Mouse (Mus musculus): ENCODE results near the gene Syt16. TPM values are rescaled to one million over a fixed set of nuclear protein-coding genes. Genes with fewer than 3 reads are reported as not detected.
A peak's percentile ranks its signal among the peaks of the same experiment; 100 is the strongest.

Syt16 gene
- total RNA-seq, 2 experiments from 2014 or later, result 58.9 to 71.0 TPM

DNA sequence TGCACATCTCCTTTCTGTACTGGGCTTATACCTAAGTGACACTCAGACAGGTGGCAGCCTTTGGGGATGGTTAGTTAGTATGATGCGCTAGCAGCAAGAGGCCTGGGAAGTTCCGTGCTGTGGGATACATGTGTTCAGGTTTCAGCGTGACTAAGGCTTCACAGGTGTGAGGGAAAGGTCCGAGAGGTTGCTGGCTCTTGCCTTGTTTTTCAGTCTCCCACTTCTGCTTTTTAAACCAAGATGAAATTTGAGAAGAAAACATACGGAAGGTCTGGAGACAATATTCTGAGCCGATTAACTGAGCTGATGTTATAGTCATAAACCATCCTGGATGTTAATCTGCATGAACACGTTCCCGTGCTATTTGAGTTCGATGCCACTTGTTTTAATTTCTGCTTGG is 5.0 kb downstream of the Syt16 start:
- DNase-seq (ENCODE audit: low spot score in 2 of 2), result no peak

DNA sequence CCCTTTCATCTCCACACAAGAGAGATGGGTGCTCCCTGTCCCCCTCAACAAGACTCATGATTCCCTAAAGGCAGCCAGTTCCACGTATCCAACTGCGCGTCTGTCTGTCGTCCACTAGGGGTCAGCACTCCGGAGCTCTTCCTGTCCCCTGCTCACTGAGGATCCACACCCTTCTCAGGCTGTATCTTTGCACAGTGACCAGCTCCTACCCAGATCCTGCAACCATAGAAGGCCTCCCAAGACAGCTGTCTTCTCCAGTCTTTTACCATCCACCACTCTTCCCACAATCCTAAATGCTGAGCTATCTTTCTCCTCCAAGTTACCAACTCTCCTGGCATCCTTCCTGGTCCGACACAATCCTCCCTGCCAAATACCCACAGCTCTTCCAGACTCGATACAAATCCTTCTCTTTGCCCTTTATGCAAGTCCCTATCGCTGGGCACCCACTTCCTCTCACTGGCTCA is 12.0 kb downstream of the Syt16 start:
- DNase-seq (ENCODE audit: low spot score in 2 of 2), result peak; percentile 13 to 46

DNA sequence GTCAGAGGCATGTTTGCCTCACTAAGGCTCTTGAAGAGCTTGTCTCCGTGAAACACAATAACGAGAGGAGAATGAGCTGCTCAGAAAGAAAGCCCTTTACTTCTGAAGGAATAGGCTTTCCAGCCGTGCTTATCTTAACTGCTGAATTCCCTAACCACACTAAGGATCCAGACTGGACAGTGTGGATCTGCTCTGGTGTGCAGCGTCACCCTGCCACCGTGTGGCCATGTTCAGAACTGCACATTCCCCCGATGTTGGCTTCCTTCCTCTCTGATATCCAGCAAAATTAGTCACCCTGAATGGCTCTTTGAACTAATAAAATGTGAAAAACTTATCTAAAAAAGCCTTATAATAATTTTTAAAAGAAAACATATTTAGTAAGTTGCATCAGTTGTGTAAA is 16.3 kb downstream of the Syt16 start:
- peak; percentile 83 to 85 for DNase-seq (ENCODE audit: low spot score in 2 of 2)

DNA sequence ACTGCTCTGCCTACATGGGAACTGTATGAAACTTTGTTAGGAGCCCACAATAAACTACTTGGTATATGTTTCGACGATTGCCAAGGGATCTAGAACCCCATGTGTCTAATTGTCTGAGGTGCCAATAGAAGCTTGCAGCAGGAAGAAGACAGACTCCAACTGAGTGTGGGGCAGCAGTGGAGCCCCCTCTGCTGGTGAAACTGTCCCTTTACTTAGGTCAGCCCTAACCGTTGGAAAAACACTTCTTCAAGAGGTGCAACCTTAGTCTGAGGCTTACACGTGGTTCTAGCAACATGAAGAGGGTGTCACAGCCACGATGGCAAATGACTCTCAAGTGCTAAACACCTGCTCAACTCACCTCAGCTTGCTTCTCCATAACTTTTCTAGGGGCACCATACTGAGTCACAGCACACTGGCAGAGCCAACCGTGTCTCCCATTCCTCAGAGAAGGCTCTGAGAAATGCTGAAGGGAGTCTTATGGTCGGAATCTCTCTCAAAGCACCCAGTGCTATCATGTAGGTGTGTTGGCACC is 17.3 kb downstream of the Syt16 start:
- peak in 1 of 2 experiments; percentile 19 for DNase-seq (ENCODE audit: low spot score in 2 of 2)

DNA sequence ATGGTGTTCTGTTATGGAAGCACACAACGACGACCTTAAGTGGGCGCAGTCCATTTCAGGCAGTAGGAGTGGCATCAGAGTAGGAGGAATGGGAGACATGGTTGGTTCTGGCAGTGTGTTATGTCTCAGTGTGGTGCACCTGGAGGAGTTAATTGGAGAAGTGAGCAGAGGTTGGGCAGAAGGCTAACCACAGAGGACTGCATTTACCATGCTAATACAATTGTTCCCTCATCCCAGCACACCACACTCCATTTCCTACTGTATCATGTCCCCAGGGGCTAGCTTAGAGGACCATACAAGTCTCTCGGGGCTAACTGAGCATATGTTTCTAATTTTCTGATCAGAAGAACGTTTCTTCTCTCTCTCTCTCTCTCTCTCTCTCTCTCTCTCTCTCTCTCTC is 18.0 kb downstream of the Syt16 start:
- DNase-seq (ENCODE audit: low spot score in 2 of 2), result no peak

DNA sequence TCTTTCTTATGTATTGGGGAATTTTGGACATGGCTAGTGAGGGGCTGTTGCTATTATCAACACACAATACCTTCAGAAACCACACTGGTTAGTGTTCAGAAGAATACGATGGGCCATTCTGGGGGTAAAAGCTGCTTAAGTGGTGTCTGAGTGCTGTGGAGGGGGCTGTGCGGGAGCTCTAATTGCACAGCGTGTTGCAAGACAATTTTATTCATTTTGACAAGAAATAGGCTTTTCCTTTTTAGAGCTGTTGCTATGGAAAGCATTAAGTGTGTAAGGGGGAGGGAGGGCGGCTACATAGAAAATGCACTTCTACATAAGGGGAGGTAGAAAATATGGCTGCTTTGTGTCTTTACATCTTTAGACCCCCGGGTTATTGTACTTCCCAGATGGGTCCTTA is 25.8 kb downstream of the Syt16 start:
- no peak for DNase-seq (ENCODE audit: low spot score in 2 of 2)

DNA sequence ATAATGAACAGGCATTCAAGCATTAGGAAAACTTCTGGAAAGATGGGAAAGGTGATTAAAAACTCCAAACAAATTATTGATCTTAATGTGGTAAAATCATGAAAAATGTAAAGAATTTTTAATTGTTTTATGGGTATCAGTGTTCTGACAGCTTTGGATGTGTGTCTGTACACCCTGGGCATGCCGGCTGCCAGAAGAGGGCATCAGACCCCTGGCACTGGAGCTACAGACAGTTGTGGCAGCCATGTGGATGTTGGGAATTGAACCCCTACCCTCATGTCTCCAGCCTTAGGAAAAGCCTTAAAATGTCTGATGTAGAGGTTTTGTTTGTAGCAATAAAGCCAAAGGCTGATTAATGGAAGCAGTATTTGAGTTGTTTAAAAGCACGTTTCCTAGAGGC is 27.5 kb downstream of the Syt16 start:
- DNase-seq (ENCODE audit: low spot score in 2 of 2), result no peak

DNA sequence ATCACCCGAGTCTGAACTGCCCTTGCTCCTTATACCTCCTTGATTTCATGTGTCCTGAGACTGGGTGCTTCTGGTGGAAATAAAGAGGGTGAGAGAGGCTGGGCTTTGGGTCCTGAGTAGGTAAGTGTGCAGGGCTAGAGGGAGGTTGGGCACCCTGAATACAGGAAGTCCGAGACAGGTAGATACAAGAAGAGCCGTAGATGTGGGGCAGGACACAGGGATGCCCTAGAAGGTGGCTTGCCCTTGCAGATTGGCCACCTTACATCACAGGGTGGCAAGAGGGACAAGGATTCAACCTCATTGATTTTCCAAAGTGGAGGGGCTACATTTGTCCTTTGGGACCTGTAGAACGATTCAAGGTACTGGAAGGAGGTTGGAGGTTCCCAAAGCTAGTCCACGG is 45.8 kb downstream of the Syt16 start:
- no peak for DNase-seq (ENCODE audit: low spot score in 2 of 2)

DNA sequence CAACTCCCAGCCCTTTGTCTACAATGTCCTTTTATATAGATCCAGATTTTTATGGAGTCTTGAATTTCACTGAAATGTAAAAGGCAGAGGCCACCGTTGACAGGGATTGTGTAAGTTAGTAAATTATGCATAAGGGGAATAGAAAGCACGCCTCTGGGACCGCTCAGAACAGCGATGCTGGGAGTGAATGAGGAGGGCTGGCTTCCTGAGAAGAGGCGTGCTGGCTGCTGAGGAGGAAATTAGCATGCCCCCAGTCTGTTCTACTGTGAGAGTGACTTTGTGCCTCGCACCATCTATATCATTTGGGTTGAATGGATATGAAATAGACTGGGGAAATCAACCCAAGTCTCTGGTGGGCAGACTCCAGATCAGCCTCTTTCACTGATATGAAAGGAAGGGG is 46.3 kb downstream of the Syt16 start:
- no peak for DNase-seq (ENCODE audit: low spot score in 2 of 2)

DNA sequence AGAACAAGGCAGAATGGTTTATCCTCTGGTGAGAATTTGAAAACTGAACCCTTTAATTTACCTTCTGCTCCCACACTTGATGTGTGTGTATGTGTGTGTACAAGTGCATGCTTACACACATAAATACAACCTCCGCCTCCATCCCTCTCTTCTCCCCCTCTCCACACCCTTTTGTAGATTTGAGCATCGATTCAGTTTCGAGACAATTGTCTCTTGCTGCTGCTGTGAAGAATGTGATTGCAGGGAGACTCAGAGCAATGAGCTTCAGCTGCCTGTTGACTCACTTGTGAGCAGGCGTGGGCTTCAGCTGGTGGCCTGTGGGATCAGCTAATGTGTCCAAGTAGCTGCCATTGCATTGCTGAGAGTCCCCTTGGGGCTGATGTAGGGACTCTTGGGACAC is 46.8 kb downstream of the Syt16 start:
- no peak for DNase-seq (ENCODE audit: low spot score in 2 of 2)

DNA sequence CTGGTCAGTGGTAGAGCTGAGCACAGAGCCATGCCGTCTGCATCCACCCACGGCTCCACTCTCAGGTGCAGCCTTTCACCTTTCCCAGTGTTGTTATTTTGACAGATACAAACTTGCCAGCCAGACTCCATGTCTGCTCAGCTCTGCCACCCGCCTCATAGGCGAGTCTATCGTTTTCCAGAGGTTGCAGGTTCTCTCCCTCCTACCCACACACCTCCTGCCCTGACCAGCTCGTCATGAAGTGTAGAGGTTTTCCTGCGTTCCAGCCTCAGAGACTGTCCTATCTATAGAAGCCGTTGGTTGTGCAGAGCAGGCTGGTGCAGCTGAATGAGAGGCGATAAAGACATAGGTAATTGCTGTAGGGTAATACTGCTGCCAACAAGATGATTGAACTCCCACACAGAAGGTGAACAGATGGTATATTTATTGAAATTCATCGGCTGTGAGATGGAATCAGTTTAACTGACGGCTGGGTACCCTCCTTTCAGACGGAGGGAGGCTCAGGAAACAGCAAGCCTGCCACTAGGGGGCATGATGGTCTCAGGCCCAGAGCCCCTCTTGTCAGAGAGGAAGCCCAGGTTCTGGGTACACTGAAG is 58.0 kb downstream of the Syt16 start:
- peak; percentile 72 to 90 for DNase-seq (ENCODE audit: low spot score in 2 of 2)

DNA sequence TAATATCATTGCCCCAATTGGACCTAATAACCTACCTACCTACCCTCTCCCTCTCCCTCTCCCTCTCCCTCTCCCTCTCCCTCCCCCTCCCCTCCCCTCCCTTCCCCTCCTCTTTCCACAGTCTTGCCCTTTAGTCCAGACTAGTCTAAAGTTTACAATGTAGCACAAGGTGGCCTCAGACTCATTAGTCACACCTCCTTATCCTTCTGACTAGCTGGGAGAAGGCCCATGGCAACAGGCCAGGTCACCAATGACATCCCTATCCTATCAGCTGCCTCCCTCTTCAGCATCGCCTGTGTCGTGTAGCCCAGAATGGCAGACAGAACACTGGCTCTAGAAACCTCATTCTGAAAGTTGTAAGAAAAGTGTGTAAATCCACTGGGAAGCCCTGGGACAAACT is 58.7 kb downstream of the Syt16 start:
- DNase-seq (ENCODE audit: low spot score in 2 of 2), result no peak

DNA sequence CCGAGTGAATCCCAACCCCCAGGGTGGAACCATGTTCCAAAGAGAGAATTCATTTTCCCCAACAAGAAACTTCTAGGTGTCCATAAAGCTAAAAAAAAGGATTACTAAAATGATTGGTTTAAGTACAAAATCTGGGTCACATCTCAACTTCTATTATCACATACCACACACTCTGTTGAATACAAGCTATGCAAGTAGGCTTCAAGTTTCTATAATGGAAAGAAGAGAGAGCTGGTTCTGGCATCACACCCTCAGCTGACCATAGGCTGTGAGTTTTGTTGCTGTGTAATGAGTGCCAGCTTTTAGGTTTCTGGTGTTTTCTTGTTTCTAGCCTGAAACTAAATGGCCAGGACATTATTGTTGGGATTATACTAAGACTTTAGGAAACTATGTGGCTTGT is 65.1 kb downstream of the Syt16 start:
- no peak for DNase-seq (ENCODE audit: low spot score in 2 of 2)

DNA sequence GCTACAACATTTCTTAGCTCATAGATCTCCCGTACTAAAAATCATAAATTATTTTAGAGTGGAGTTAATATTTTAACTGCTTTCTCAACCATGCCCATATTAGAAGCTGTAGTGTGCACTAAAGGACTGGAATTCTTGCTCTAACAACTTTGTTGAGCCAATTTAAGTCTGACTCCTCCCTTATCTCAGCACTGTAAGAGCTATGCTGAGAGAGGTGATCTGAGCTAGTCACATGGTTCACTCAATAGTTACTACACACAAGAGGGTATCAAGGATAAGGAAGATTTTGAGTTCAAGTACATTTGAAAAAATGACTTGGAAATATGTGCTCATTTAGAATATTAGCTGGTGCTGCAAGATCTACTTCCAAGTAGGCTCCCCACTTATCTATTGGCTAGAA is 71.5 kb downstream of the Syt16 start:
- DNase-seq (ENCODE audit: low spot score in 2 of 2), result no peak

DNA sequence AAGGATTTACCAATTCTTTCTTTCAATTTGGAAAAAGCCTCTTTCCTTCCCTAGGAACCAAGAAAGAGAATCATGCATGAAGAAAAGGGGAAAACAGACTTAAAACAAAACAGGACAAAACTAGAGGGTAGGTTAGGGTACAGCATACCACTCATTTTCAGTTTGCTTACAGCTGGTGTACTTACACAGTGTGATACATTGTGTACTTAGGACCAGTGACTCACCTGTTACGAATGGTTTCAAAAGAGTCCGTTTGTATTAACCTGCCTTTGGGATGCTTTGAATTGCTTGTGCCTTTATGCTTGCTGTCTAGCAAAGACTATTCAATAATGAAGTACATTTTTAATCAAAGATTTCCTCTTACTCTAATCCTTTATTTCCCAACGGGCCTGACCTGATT is 78.1 kb downstream of the Syt16 start:
- no peak for DNase-seq (ENCODE audit: low spot score in 2 of 2)

DNA sequence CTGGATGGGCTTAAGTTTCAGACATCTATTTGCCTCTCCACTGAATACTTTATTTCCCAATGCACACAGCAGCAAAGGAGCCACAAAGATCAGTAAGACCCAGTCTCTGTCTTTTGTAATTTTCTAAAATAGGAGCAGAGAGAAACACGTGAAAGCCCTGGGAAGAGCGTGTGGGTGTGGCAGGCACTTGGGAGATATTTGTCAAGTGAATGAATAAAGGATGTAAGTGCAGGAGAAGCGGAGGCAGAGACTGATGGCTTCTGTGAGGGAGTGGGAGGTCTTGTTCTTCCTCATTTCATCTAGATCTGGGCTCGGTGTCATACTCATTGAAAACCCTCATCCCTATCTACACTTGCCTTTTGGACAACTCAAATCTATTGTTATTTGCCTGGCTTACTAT is 78.6 kb downstream of the Syt16 start:
- DNase-seq (ENCODE audit: low spot score in 2 of 2), result no peak

DNA sequence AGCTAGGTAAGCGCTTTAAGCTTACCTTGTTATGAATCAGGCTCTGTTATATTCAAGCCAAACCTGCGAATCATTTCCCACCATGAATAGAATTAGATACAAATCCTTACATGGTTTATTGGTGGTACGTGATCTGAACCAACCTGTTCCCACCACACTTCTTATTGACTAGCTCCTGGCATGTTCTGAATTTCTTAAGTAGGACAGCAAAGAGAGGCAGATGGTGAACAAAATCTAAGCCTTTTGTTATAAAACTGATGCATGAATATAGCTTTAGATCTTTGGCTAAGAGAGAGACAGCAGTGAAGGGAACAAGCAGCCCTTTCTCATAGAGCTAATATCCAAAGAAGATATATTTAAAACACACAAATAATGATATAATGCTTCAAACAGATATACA is 83.7 kb downstream of the Syt16 start:
- DNase-seq (ENCODE audit: low spot score in 2 of 2), result no peak

DNA sequence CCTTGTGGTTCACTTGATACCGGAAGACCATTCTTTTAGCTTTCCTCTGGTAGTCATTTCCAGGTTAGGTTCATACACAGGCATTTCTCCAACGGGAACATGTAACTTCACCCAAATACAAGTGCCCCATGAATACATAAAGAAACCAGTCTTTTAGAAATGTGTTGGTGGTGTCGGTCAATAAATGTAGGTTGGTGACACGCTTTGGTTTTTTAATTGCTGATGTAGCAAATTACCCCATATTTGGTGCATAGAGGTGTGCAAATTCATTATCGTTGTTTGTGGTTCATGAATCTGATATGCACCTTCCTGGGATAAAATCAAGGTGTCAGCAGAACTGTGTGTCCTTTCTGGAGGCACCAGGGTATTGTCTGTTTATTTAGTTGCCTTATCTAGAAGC is 86.9 kb downstream of the Syt16 start:
- DNase-seq (ENCODE audit: low spot score in 2 of 2), result no peak

DNA sequence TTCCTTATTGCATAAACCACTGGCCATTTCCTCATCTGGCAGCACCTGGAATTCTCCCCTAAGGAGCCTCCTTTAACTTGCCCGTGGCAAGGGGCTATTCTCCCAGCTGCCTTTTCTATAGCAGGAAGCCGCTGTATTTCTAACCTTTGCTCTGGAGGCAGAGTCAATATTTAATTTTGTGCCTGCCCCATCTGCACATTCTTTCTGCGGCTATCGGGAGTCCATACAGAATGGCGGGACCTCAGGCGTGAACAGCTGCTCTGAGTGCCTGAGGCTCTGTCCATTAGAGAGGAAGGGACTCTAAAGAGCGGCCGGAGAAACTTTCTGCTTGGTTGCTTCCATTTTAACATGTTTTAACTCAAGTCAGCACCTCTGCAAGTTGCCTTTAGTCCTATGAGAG is 89.6 kb downstream of the Syt16 start:
- no peak for DNase-seq (ENCODE audit: low spot score in 2 of 2)

DNA sequence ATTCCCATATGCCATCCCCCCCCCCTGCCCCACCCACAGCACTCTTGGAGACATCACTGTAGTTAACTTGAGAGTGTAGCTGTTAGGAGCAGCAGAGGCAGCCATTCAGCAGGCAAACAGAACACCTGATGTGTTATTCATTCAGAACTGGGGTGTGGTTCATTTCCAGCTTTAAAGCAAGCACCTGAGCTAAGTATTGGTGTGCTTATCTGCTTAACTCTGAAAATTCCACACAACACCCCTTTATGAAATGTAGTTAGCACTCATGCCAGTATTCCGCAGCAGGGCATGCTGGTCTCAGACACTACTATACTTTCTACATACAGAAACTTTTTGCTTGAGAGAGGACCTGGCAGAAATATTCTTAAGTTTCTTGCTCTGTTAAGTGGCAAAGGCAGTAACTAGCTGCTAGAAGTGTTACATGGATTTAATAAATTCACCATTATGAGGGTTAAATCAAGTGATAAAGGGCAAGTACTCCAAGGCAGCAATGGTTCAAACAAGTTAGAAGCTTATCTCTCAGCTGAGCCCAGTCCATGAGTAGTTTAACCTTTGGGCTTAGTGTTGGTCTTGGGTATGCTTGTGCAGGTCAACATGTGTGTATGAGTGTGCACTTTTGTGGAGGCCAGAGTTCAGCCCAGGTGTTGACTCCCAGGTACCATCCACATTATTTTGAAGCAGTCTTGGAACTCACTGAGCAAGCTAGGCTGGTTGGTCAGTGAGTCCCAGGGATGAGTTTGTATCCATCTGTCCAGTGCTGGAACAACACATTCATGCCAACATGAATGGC is 92.1 kb downstream of the Syt16 start:
- DNase-seq (ENCODE audit: low spot score in 2 of 2), result no peak

DNA sequence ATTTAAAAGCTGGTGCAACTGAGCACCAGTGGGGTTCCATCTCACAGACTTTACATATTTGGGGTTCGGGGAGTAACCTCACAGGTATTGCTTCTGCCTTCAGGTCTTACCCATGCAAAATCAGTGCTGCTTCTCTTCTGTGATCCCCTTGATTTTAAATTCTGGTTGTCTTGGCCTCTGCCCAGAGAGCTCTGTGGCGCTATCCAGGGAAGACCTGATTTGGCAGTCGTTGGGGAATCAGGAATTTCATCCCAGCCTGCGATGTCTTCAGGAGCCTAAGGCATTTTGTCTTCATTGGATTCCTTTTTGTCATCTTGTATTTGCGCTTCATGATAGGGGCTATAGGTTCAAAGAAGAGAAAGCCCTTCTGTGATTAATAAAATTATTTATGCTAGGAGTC is 95.1 kb downstream of the Syt16 start:
- no peak for DNase-seq (ENCODE audit: low spot score in 2 of 2)

DNA sequence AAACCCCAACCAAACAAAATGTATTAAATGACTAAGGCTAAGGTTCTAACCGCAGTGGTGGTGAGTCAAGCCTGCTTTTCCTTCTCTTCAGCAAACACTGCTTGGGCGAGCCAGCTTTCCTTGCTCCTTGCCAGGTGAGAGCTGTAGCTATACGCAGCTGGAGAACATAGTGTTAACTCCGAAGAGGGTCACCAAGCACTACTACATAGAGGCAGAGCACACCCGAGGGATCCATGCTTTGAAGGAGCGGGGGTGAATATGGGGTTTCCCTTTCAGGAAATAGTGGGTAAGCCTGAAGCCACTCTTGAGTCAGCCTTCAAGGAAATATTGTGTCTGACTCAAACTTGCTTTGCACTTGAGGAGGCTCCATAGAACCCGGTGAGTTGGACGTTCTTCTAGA is 95.6 kb downstream of the Syt16 start:
- no peak for DNase-seq (ENCODE audit: low spot score in 2 of 2)

DNA sequence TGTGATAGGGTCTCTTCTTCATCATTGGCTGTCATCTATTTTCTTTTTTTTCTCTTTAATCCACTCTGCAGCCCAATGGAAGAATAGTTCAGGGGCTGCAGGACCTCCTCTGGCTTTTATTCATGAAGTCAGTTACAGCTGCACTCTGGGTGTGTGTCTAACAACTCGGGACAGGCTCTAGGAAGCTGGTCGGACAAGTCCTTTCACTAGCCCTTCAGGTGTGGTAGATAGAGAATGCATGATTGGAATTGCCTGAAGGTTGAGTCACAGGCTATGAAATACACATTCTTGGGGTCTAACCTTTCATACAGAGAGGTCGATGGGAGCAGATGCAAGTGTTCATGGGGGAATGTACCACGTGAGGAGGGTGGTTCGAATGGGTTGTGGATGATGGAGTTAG is 97.2 kb downstream of the Syt16 start:
- DNase-seq (ENCODE audit: low spot score in 2 of 2), result no peak

All from layer of hippocampus, postnatal 14 days (tissue).